Mouse (Mus musculus) hindbrain, postnatal 0 days (tissue): ENCODE measurements around the gene Car11. TPM values are rescaled to one million over a fixed set of nuclear protein-coding genes. Genes with fewer than 3 reads are reported as not detected.

ENCODE experiments used
- ATAC-seq: fragments of 200-750 bp; cut with Nextera tagmentation; 2 replicates; pipeline ENCODE4 v1.8.0; 2017; ENCODE audit warnings: mild to moderate bottlenecking, moderate TSS enrichment, moderate library complexity
- DNase-seq: peaks from one replicate; pipeline ENCODE4 v3.0.0-alpha.2; 2015; ENCODE audit warnings: low spot score
- H3K27ac ChIP-seq: fragments of 300-500 bp; sonication (generic); 2 replicates; pipeline ENCODE4 v1.5.1; 2014; ENCODE audit warnings: mild to moderate bottlenecking
- H3K27me3 ChIP-seq: fragments of 300-500 bp; sonication (generic); 2 replicates; pipeline ENCODE4 v1.6.1; 2014; ENCODE audit warnings: low read length, mixed read lengths; ENCODE audit not compliant: insufficient read depth
- H3K36me3 ChIP-seq: fragments of 300-500 bp; sonication (generic); 2 replicates; pipeline ENCODE4 v1.6.1; 2014; ENCODE audit warnings: low read length, mixed read lengths; ENCODE audit not compliant: insufficient read depth
- H3K4me1 ChIP-seq: fragments of 300-500 bp; sonication (generic); 2 replicates; pipeline ENCODE4 v1.6.1; 2014; ENCODE audit warnings: antibody characterized with exemption, low read length, mixed read lengths; ENCODE audit not compliant: insufficient read depth
- H3K4me2 ChIP-seq: fragments of 300-500 bp; sonication (generic); 2 replicates; pipeline ENCODE4 v1.6.1; 2014; ENCODE audit warnings: low read depth, mild to moderate bottlenecking, low read length, moderate library complexity, mixed read lengths
- H3K4me3 ChIP-seq: fragments of 300-500 bp; sonication (generic); 2 replicates; pipeline ENCODE4 v1.5.1; 2014; ENCODE audit warnings: low read length
- H3K9ac ChIP-seq: fragments of 300-500 bp; sonication (generic); replicated peaks from 2 replicates; pipeline ENCODE4 v1.6.1; 2014; ENCODE audit warnings: mild to moderate bottlenecking, low read length, moderate library complexity, mixed read lengths
- H3K9me3 ChIP-seq: fragments of 300-500 bp; sonication (generic); 2 replicates; pipeline ENCODE4 v1.6.1; 2016; ENCODE audit warnings: low read length, mixed read lengths
- CTCF ChIP-seq: IDR thresholded peaks from 2 replicates; pipeline ENCODE4 v1.5.1; 2016; ENCODE audit warnings: antibody characterized with exemption, control low read depth, low read depth
- WGBS: fragments of 180-500 bp; shearing (Covaris S2); extraction: QIAGEN DNeasy Blood & Tissue Kit; methylation state at CpG from one replicate; pipeline ENCODE4 v1.1.7; 2014; 5-methylcytosine and 5-hydroxymethylcytosine counted together
- polyA plus RNA-seq: library from polyadenylated mRNA; unstranded; fragments of >200 nt; fragmentation: Nextera tagmentation; extraction: Ambion mirVana; gene quantifications from 2 replicates; pipeline ENCODE4 v1.2.1, GENCODE M21; 2015
- total RNA-seq: library from RNA; depleted of rRNA; stranded (reverse); fragments of >200 nt; gene quantifications from 2 replicates; pipeline ENCODE4 v1.2.3, GENCODE M21; 2014

Car11 gene
- total and polyA plus RNA-seq, 2 experiments from 2014 or later, result 76.9 to 89.4 TPM

- H3K4me2 ChIP-seq, result no peak overlapping the region
- ATAC-seq, result no peak
- H3K4me1 ChIP-seq, result 0 out of 2 replicates have a peak, but pooled peaks cover 10% of the 10 kb centered on the region
- 74% methylated on average over 13 of the region's 13 CpGs for WGBS
- H3K4me3 ChIP-seq, result no peak overlapping the region
- DNase-seq, result no peak
- no peak overlapping the region for H3K9ac ChIP-seq
- no peak for TF ChIP-seq CTCF
- no peak overlapping the region for H3K27ac ChIP-seq
- no peaks in the 10 kb centered on the region for H3K27me3 ChIP-seq
- peaks cover 28% of the 10 kb centered on the region for H3K36me3 ChIP-seq
- no peaks in the 10 kb centered on the region for H3K9me3 ChIP-seq
Observed at GRCm38 (mm10) chr7:45722348-45722713, 22.7 kb downstream of the Car11 start.

DNA sequence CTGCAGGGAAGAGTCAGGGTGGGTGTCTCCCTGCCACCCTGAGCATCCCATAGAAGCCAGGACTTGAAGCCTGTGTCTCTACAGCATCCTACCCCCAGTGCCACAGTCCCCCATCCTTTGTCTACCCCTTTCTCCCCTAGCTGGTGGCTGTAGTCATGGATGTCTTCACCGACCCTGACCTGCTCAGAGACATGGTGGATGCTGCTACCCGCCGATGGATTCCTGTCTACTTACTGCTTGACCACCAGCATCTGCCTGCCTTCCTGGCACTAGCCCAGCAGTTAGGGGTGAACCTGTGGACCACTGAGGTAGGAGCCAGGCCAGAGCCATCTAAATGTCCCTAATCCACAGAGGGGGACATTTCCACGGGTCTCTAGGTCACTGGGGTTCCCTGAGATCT is 23.7 kb downstream of the Car11 start:
- WGBS, result 86% methylated on average over 4 of the region's 4 CpGs
- Histone ChIP-seq H3K9ac (no peak overlapping the region), H3K4me2 (no peak overlapping the region), H3K9me3 (no peaks in the 10 kb centered on the region), H3K27ac (no peak overlapping the region), H3K27me3 (no peaks in the 10 kb centered on the region), H3K4me1 (0 out of 2 replicates have a peak, but pooled peaks cover 10% of the 10 kb centered on the region), H3K4me3 (no peak overlapping the region), H3K36me3 (peaks cover 28% of the 10 kb centered on the region)
- no peak for TF ChIP-seq CTCF
- DNase-seq (no peak), ATAC-seq (no peak)

- H3K4me1 ChIP-seq, result 0 out of 2 replicates have a peak, but pooled peaks cover 9% of the 10 kb centered on the region
- WGBS, result 92% methylated on average over 14 of the region's 14 CpGs
- H3K27ac ChIP-seq, result no peak overlapping the region
- no peak for TF ChIP-seq CTCF
- H3K9ac ChIP-seq, result no peak overlapping the region
- DNase-seq, result no peak
- ATAC-seq, result no peak
- peaks cover 28% of the 10 kb centered on the region for H3K36me3 ChIP-seq
- no peak overlapping the region for H3K4me3 ChIP-seq
- no peaks in the 10 kb centered on the region for H3K9me3 ChIP-seq
- H3K27me3 ChIP-seq, result no peaks in the 10 kb centered on the region
- H3K4me2 ChIP-seq, result no peak overlapping the region
Observed at GRCm38 (mm10) chr7:45723781-45724180, 24.1 kb downstream of the Car11 start.

GRCm38 (mm10) chr7:45725151-45725550 is 25.5 kb downstream of the Car11 start:
- TF ChIP-seq CTCF, result no peak
- Histone ChIP-seq H3K4me2 (no peak overlapping the region), H3K4me1 (no peaks in the 10 kb centered on the region), H3K27ac (no peak overlapping the region), H3K4me3 (no peak overlapping the region), H3K27me3 (no peaks in the 10 kb centered on the region), H3K36me3 (peaks cover 22% of the 10 kb centered on the region), H3K9ac (no peak overlapping the region), H3K9me3 (no peaks in the 10 kb centered on the region)
- DNase-seq (no peak), ATAC-seq (no peak)
- 91% methylated on average over 9 of the region's 9 CpGs for WGBS

DNA sequence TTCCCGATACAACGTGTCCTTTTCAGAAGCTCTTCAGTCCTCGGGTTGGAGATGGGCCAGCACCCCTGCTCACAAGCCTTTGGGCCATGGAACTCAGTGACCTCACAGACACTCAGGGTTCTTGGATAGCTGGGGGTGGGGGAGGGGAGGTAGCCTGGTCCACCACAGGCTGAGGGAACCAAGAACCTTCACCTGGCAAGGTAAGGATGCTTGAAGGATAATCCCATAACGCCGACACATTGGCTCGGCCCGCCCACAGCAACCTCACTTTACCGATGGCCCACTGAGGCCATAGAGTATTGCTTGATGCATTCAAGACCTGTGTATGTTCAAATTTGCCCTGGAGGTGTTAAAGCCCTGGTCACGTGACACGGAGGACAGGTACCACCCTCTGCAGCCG is 26.1 kb downstream of the Car11 start, which contains the start of gene Spaca4:
Gene Spaca4, minus strand, starts transcription at position 101 of the 400 bp plus-strand sequence.
- DNase-seq, result no peak
- no peak within 1 kb of the TSS for H3K4me2 ChIP-seq
- H3K4me3 ChIP-seq, result no peak within 1 kb of the TSS
- WGBS, result 94% methylated on average over 11 of the region's 11 CpGs
- no peak within 1 kb of the TSS for H3K9ac ChIP-seq
- TF ChIP-seq CTCF, result no peak
- no peaks in the 10 kb centered on the region for H3K9me3 ChIP-seq
- no peaks in the 10 kb centered on the region for H3K27me3 ChIP-seq
- H3K36me3 ChIP-seq, result peaks cover 17% of the 10 kb centered on the region; the same call in 1 of the 2 replicates
- H3K4me1 ChIP-seq, result no peaks in the 10 kb centered on the region
- ATAC-seq, result no peak
- H3K27ac ChIP-seq, result no peak within 1 kb of the TSS

DNA sequence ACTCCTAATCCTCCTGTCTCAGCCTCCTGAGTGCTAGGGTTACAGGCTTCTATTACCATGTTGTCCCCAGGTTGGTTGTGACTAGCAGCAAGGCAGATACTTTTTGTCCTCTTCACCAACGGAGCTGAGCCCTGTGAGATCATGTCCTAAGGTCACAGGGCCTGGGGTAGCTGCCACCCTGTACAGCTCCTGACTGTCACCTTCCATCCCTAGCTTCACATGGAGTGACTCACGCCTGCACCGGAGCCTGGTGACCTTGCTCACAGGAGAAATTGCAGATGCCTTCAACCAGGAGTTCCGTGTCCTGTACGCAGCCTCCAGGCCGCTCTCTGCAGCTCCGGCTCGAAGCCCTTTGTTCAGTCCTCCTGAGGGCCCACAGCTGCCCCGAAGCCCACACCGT is 26.8 kb downstream of the Car11 start:
- Histone ChIP-seq H3K27ac (no peak overlapping the region), H3K27me3 (no peaks in the 10 kb centered on the region), H3K4me1 (no peaks in the 10 kb centered on the region), H3K9ac (no peak overlapping the region), H3K9me3 (no peaks in the 10 kb centered on the region), H3K36me3 (peaks cover 10% of the 10 kb centered on the region; the same call in 1 of the 2 replicates), H3K4me2 (no peak overlapping the region), H3K4me3 (no peak overlapping the region)
- no peak for ATAC-seq
- 92% methylated on average over 10 of the region's 10 CpGs for WGBS
- no peak for TF ChIP-seq CTCF
- no peak for DNase-seq

GRCm38 (mm10) chr7:45727625-45728024 is 28.0 kb downstream of the Car11 start:
- H3K9ac ChIP-seq, result no peak overlapping the region
- H3K4me2 ChIP-seq, result no peak overlapping the region
- 89% methylated on average over 3 of the region's 3 CpGs for WGBS
- H3K4me3 ChIP-seq, result no peak overlapping the region
- H3K27ac ChIP-seq, result no peak overlapping the region
- DNase-seq (no peak), ATAC-seq (no peak)
- no peaks in the 10 kb centered on the region for H3K9me3 ChIP-seq
- no peaks in the 10 kb centered on the region for H3K4me1 ChIP-seq
- no peak for TF ChIP-seq CTCF
- H3K27me3 ChIP-seq, result no peaks in the 10 kb centered on the region
- peaks cover 8% of the 10 kb centered on the region; the same call in 1 of the 2 replicates for H3K36me3 ChIP-seq
